Comparison of ENCODE assay signal across 11 mouse cellular contexts in the genomic region with DNA sequence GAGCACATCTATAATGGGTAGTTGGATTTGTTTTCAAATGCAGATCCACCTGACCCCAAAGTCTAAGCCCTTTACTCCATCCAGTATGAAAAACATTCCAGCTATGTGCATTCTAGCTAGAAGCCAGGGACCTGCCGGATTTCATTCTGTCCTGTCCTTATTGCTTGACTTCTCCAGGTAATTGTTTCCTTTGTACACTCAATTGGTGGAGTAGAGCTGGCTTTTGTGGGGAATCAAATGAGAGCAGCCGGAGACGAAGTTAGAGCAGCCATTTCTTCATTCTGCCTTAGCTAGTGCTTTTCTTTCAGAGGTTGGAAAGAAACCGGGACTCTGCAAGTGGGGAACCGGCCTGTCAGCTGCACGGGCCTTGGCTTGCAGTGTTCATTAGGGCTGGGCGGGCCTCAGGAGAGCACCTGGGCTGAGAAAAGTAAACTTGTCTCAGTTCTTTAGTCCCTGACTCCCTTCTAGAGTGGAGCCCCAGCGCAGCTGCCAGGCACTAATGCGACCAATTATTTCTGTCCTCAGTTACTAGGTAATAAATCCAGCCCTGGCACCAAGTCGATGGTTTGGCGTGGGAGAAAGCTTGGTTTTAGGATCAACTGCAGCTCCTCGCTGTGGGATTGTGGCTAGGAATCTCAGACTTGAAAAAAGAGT.
DNase-seq lines count a peak whose midpoint lies in the region; ATAC-seq lines count a peak whose summit lies in the region.
"Had no signal": no experiment of that assay in that cellular context is flagged by ENCODE, and none has a peak within 500 bp of the region (broad histone marks: within the 10 kb centered on the region; RNA-seq: fewer than 3 reads in every experiment).

No protein-coding gene starts in this region.

- peak; percentile 14 for DNase-seq in embryo, embryonic 11 days
- DNase-seq in embryo, embryonic 10 days (ENCODE audit: low spot score): no peak
- peak; percentile 73 for DNase-seq in midbrain, embryonic 11.5 days (ENCODE audit: low spot score, missing footprints)
- DNase-seq in layer of hippocampus, adult 9-11 months: peak; percentile 39
- no peak for DNase-seq in frontal cortex, postnatal 36 days (ENCODE audit: low spot score in 2 of 2)
- DNase-seq in heart, postnatal 10 days: no peak
- DNase-seq: thymus, postnatal 36 days had no signal

- H3K4me3 ChIP-seq in midbrain, embryonic 11.5 days (ENCODE audit: low read depth, low read length): no peak overlapping the region
- H3K4me3 ChIP-seq in midbrain, embryonic 16.5 days (ENCODE audit: low read depth, low read length): no peak overlapping the region
- H3K4me3 ChIP-seq in stomach, embryonic 14.5 days (ENCODE audit: low read depth, low read length): no peak overlapping the region
- H3K4me3 ChIP-seq: hindbrain, embryonic 10.5 days had no signal

- H3K4me2 ChIP-seq in midbrain, embryonic 11.5 days: no peak overlapping the region
- H3K4me2 ChIP-seq in midbrain, embryonic 16.5 days (ENCODE audit: low read length): no peak overlapping the region
- no peak overlapping the region for H3K4me2 ChIP-seq in stomach, embryonic 14.5 days (replicated peaks; ENCODE audit: low read depth, low read length)

- H3K9me3 ChIP-seq in midbrain, embryonic 11.5 days (ENCODE audit: control insufficient read depth, low read length): no peaks in the 10 kb centered on the region
- H3K9me3 ChIP-seq in midbrain, embryonic 16.5 days (replicated peaks; ENCODE audit: control insufficient read depth, low read length, poor library complexity, severe bottlenecking): no peaks in the 10 kb centered on the region
- H3K9me3 ChIP-seq in stomach, embryonic 14.5 days (ENCODE audit: control insufficient read depth, low read depth, low read length): no peaks in the 10 kb centered on the region
- H3K9me3 ChIP-seq: hindbrain, embryonic 10.5 days had no signal

- H3K9ac ChIP-seq in midbrain, embryonic 11.5 days (ENCODE audit: low read length): no peak overlapping the region
- no peak overlapping the region for H3K9ac ChIP-seq in midbrain, embryonic 16.5 days (ENCODE audit: low read depth, low read length)
- no peak overlapping the region for H3K9ac ChIP-seq in stomach, embryonic 14.5 days (replicated peaks; ENCODE audit: low read depth, low read length)

- intact Hi-C loops in heart, postnatal 10 days (cut with DNase I): no loop called here

- H3K4me1 ChIP-seq in midbrain, embryonic 11.5 days (ENCODE audit: control insufficient read depth, insufficient read depth, low read length): no peaks in the 10 kb centered on the region
- no peaks in the 10 kb centered on the region for H3K4me1 ChIP-seq in midbrain, embryonic 16.5 days (ENCODE audit: control insufficient read depth, insufficient read depth, low read length)
- peaks cover 4% of the 10 kb centered on the region; the same call in 1 of the 2 replicates for H3K4me1 ChIP-seq in stomach, embryonic 14.5 days (ENCODE audit: control insufficient read depth, insufficient read depth, low read length)
- H3K4me1 ChIP-seq: hindbrain, embryonic 10.5 days had no signal

- H3K27me3 ChIP-seq in midbrain, embryonic 11.5 days (ENCODE audit: control insufficient read depth, insufficient read depth, low read length): no peaks in the 10 kb centered on the region
- no peaks in the 10 kb centered on the region for H3K27me3 ChIP-seq in midbrain, embryonic 16.5 days (ENCODE audit: control insufficient read depth, insufficient read depth, low read depth, low read length)
- no peaks in the 10 kb centered on the region for H3K27me3 ChIP-seq in stomach, embryonic 14.5 days (ENCODE audit: control insufficient read depth, insufficient read depth, low read length)
- H3K27me3 ChIP-seq: Patski had no signal

- WGBS in midbrain, embryonic 11.5 days: 77% methylated on average over 12 of the region's 12 CpGs
- WGBS in midbrain, embryonic 16.5 days: 76% methylated on average over 12 of the region's 12 CpGs
- WGBS in stomach, embryonic 14.5 days: 36% methylated on average over 12 of the region's 12 CpGs

- ATAC-seq in midbrain, embryonic 11.5 days (ENCODE audit: low FRiP score): no peak
- no peak for ATAC-seq in midbrain, embryonic 16.5 days
- 0 out of 2 replicates have a peak, but pooled peaks have one; percentile 78 for ATAC-seq in stomach, embryonic 14.5 days (ENCODE audit: insufficient number of reproducible peaks, insufficient read depth, low FRiP score, low read depth)
- ATAC-seq: Patski had no signal

- no peaks in the 10 kb centered on the region for H3K36me3 ChIP-seq in midbrain, embryonic 11.5 days (ENCODE audit: control insufficient read depth, insufficient read depth, low read length)
- H3K36me3 ChIP-seq in midbrain, embryonic 16.5 days (ENCODE audit: control insufficient read depth, insufficient read depth, low read length): no peaks in the 10 kb centered on the region
- no peaks in the 10 kb centered on the region for H3K36me3 ChIP-seq in stomach, embryonic 14.5 days (ENCODE audit: control insufficient read depth, insufficient read depth, low read length)
- H3K36me3 ChIP-seq: hindbrain, embryonic 10.5 days had no signal

- no peak overlapping the region for H3K27ac ChIP-seq in midbrain, embryonic 11.5 days (ENCODE audit: low read depth, low read length)
- H3K27ac ChIP-seq in midbrain, embryonic 16.5 days (ENCODE audit: low read length): no peak overlapping the region
- H3K27ac ChIP-seq in stomach, embryonic 14.5 days (ENCODE audit: low read length): no peak overlapping the region; the same call in 1 of the 2 replicates
- H3K27ac ChIP-seq: hindbrain, embryonic 10.5 days had no signal

Comparison
In these comparisons a context has a peak if more than half of its experiments do, and no peak if none do; other contexts are left out.
1. DNase-seq: peak in embryo, embryonic 11 days (single experiment), midbrain, embryonic 11.5 days (single experiment) and layer of hippocampus, adult 9-11 months (single experiment); none in embryo, embryonic 10 days (single experiment), frontal cortex, postnatal 36 days (0 of 2) and heart, postnatal 10 days (0 of 2).